ENCODE assay signal across 10 mouse cellular contexts in genomic region chr3:149594470-149594869, GRCm38 (mm10).
DNase-seq lines count a peak whose midpoint lies in the region; ATAC-seq and TF ChIP-seq lines count a peak whose summit lies in the region.
"Had no signal": no experiment of that assay in that cellular context is flagged by ENCODE, and none has a peak within 500 bp of the region (broad histone marks: within the 10 kb centered on the region; RNA-seq: fewer than 3 reads in every experiment).

No protein-coding gene starts in this region.

- H3K4me3 ChIP-seq in gastrocnemius, adult 2 months = no peak overlapping the region
- H3K4me3 ChIP-seq: limb, embryonic 13.5 days had no signal

- peak; percentile 17 for DNase-seq in gastrocnemius, adult 2 months
- no peak for DNase-seq in gastrocnemius, postnatal 36 days
- DNase-seq in right cerebral cortex, postnatal 14 days = peak; percentile 25
- no peak for DNase-seq in right cerebral cortex, postnatal 25 days
- peak; percentile 53 for DNase-seq in embryo, embryonic 10.5 days (ENCODE audit: low spot score)
- peak; percentile 16 for DNase-seq in retina, postnatal 1 day
- no peak for DNase-seq in natural killer cell, adult 2 months (ENCODE audit: low spot score in 2 of 2)

- peak; percentile 36 for TF ChIP-seq CTCF in gastrocnemius, adult 2 months (IDR thresholded peaks at IDR 0.05)

- intact Hi-C loops in gastrocnemius, adult 2 months (cut with DNase I) = no loop called here
- intact Hi-C loops in gastrocnemius, postnatal 36 days (cut with DNase I) = no loop called here

- no peak overlapping the region for H3K27ac ChIP-seq in gastrocnemius, adult 2 months
- H3K27ac ChIP-seq: limb, embryonic 13.5 days had no signal

- ATAC-seq in monocyte, adult 5-6 weeks (replicated peaks; ENCODE audit: insufficient number of reproducible peaks, low FRiP score, low TSS enrichment, poor library complexity, severe bottlenecking) = no peak
- ATAC-seq: forebrain, embryonic 16.5 days had no signal

Comparison
In these comparisons a context has a peak if more than half of its experiments do, and no peak if none do; other contexts are left out.
1. DNase-seq: peak in gastrocnemius, adult 2 months (single experiment), right cerebral cortex, postnatal 14 days (single experiment), embryo, embryonic 10.5 days (single experiment) and retina, postnatal 1 day (single experiment); none in gastrocnemius, postnatal 36 days (0 of 2), right cerebral cortex, postnatal 25 days (single experiment) and natural killer cell, adult 2 months (0 of 2).